Mouse (Mus musculus): ENCODE measurements around the gene Cachd1. TPM values are rescaled to one million over a fixed set of nuclear protein-coding genes. Genes with fewer than 3 reads are reported as not detected.
A peak's percentile ranks its signal among the peaks of the same experiment; 100 is the strongest.

The Cachd1 gene
- 41.8 and 43.1 TPM in 2 replicates for polyA plus RNA-seq (2012; rRNA removed)

GRCm38 (mm10) chr4:100776043-100776870, at the start of gene Cachd1:
TSS of gene Cachd1 (plus strand) at chr4:100776675.
- H3K4me1 ChIP-seq (ENCODE audit: control insufficient read depth, insufficient read depth, low read length): 0 out of 2 replicates have a peak, but pooled peaks cover 3% of the 10 kb centered on the region
- peak; percentile 76 for DNase-seq
- WGBS: 1% methylated on average over 48 of the region's 50 CpGs
- TF ChIP-seq CTCF (IDR thresholded peaks at IDR 0.05; ENCODE audit: insufficient read depth, low read length) (no peak), POLR2A (IDR thresholded peaks at IDR 0.05; ENCODE audit: borderline replicate concordance, extremely low read depth, low read depth, low read length) (peak; percentile 75; the same call in 1 of the 2 replicates)
- peak within 1 kb of the TSS; percentile 86 for H3K4me3 ChIP-seq (replicated peaks; ENCODE audit: extremely low read depth, low read depth, low read length)

- H3K4me3 ChIP-seq (replicated peaks; ENCODE audit: extremely low read depth, low read depth, low read length): no peak overlapping the region
- H3K4me1 ChIP-seq (ENCODE audit: control insufficient read depth, insufficient read depth, low read length): no peaks in the 10 kb centered on the region
- 76% methylated on average over 5 of the region's 5 CpGs for WGBS
- peak; percentile 10 for DNase-seq
- TF ChIP-seq CTCF (IDR thresholded peaks at IDR 0.05; ENCODE audit: insufficient read depth, low read length) (no peak), POLR2A (IDR thresholded peaks at IDR 0.05; ENCODE audit: borderline replicate concordance, extremely low read depth, low read depth, low read length) (no peak)
These were observed 47.5 kb upstream of the Cachd1 start for GRCm38 (mm10) chr4:100728896-100729479.

DNA sequence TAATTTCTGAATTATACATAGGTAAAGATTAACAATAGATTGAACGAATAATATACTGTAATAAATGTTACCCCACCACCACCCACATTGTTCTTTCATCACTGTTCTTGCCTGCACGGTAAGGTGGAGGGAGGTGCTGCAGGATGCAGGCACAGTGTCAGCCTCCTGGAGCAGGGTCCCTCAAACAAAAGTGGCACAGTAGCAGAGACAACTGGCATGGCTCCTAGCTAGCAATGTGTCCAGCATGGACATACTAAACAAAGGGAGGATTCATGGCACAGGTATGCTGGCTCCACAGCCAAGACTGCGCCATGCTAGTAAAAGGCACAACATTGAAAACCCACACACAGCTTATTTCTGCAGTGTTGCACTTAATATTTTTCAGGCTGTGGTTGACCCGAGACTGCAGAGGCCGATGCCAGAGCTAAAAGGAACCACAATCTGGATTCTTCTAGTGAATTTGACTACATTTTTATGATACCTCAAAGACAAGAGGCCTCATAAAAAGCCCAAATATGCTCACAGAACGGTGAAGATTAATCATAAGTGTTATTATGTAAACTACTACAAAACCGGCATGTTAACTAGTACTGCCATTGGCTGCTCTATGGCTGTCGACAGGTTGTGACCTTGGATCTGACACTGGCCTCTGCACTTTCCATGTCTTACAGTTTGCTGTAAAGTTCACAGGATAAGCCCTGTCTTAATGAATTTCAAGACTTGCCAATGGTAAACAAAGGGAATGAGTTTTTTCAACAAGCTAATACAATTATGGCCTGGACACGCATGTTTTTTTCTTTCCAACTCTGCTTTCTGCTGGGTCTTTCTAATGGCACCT, 41.2 kb upstream of the Cachd1 start:
- WGBS: 70% methylated on average over 9 of the region's 9 CpGs
- DNase-seq: no peak
- no peak for TF ChIP-seq CTCF (IDR thresholded peaks at IDR 0.05; ENCODE audit: insufficient read depth, low read length)
- TF ChIP-seq POLR2A (IDR thresholded peaks at IDR 0.05; ENCODE audit: borderline replicate concordance, extremely low read depth, low read depth, low read length): no peak
- H3K4me3 ChIP-seq (replicated peaks; ENCODE audit: extremely low read depth, low read depth, low read length): no peak overlapping the region
- no peaks in the 10 kb centered on the region for H3K4me1 ChIP-seq (ENCODE audit: control insufficient read depth, insufficient read depth, low read length)

DNA sequence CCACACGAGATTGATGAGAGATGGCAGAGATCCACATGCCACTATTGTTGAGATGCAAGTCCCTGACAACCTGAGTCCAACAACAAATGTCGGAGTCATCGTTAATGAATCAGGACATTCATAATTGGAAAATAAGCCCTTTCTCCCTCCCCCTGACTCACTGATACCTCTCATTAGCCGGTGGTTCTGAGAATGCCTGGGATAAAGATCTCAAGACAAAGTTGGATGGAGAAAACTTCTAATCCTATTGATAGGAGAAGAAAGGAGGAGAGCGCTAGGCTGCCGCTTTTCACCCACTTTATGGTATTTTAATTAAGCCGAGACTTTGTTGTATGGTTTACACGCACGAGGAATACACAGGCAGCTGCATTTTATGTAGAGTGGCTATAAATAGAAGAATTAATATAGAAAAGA, 40.5 kb upstream of the Cachd1 start:
- DNase-seq: no peak
- TF ChIP-seq CTCF (IDR thresholded peaks at IDR 0.05; ENCODE audit: insufficient read depth, low read length) (no peak), POLR2A (IDR thresholded peaks at IDR 0.05; ENCODE audit: borderline replicate concordance, extremely low read depth, low read depth, low read length) (no peak)
- WGBS: 86% methylated on average over 9 of the region's 9 CpGs
- H3K4me3 ChIP-seq (replicated peaks; ENCODE audit: extremely low read depth, low read depth, low read length): no peak overlapping the region
- no peaks in the 10 kb centered on the region for H3K4me1 ChIP-seq (ENCODE audit: control insufficient read depth, insufficient read depth, low read length)

GRCm38 (mm10) chr4:100743615-100744014, 32.9 kb upstream of the Cachd1 start:
- TF ChIP-seq CTCF (IDR thresholded peaks at IDR 0.05; ENCODE audit: insufficient read depth, low read length) (no peak), POLR2A (IDR thresholded peaks at IDR 0.05; ENCODE audit: borderline replicate concordance, extremely low read depth, low read depth, low read length) (no peak)
- Histone ChIP-seq H3K4me1 (ENCODE audit: control insufficient read depth, insufficient read depth, low read length) (no peaks in the 10 kb centered on the region), H3K4me3 (replicated peaks; ENCODE audit: extremely low read depth, low read depth, low read length) (no peak overlapping the region)
- 66% methylated on average over 8 of the region's 8 CpGs for WGBS
- DNase-seq: no peak

- DNase-seq: no peak
- no peak overlapping the region for H3K4me3 ChIP-seq (replicated peaks; ENCODE audit: extremely low read depth, low read depth, low read length)
- WGBS: 54% methylated on average over 2 of the region's 2 CpGs
- TF ChIP-seq POLR2A (IDR thresholded peaks at IDR 0.05; ENCODE audit: borderline replicate concordance, extremely low read depth, low read depth, low read length) (no peak), CTCF (IDR thresholded peaks at IDR 0.05; ENCODE audit: insufficient read depth, low read length) (no peak)
- H3K4me1 ChIP-seq (ENCODE audit: control insufficient read depth, insufficient read depth, low read length): no peaks in the 10 kb centered on the region
These were observed 24.2 kb upstream of the Cachd1 start for GRCm38 (mm10) chr4:100752278-100752677.

DNA sequence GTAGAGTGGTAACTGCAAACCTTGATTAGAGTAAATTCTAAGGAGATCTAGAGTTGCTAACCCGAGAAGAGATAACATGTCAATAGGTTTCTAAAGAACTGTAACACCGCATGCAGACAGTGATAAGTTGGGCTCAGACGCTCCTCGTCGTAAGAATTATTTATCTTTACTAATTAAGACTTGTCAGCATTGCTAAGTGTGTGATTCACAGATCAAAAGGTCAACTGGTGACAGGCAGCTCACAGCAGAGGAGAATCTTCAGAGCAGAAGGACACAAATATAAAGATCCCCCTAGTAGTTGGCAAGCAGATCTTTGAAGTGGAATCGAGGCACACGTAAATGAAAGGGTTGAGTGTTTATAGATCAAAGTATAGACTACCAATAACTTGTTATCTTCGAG, 20.8 kb upstream of the Cachd1 start:
- 52% methylated on average over 8 of the region's 8 CpGs for WGBS
- Histone ChIP-seq H3K4me3 (replicated peaks; ENCODE audit: extremely low read depth, low read depth, low read length) (no peak overlapping the region), H3K4me1 (ENCODE audit: control insufficient read depth, insufficient read depth, low read length) (no peaks in the 10 kb centered on the region)
- TF ChIP-seq CTCF (IDR thresholded peaks at IDR 0.05; ENCODE audit: insufficient read depth, low read length): no peak
- TF ChIP-seq POLR2A (IDR thresholded peaks at IDR 0.05; ENCODE audit: borderline replicate concordance, extremely low read depth, low read depth, low read length): no peak
- no peak for DNase-seq

GRCm38 (mm10) chr4:100756499-100756898, 20.0 kb upstream of the Cachd1 start:
- Histone ChIP-seq H3K4me3 (replicated peaks; ENCODE audit: extremely low read depth, low read depth, low read length) (no peak overlapping the region), H3K4me1 (ENCODE audit: control insufficient read depth, insufficient read depth, low read length) (no peaks in the 10 kb centered on the region)
- TF ChIP-seq CTCF (IDR thresholded peaks at IDR 0.05; ENCODE audit: insufficient read depth, low read length): no peak
- TF ChIP-seq POLR2A (IDR thresholded peaks at IDR 0.05; ENCODE audit: borderline replicate concordance, extremely low read depth, low read depth, low read length): no peak
- no peak for DNase-seq

DNA sequence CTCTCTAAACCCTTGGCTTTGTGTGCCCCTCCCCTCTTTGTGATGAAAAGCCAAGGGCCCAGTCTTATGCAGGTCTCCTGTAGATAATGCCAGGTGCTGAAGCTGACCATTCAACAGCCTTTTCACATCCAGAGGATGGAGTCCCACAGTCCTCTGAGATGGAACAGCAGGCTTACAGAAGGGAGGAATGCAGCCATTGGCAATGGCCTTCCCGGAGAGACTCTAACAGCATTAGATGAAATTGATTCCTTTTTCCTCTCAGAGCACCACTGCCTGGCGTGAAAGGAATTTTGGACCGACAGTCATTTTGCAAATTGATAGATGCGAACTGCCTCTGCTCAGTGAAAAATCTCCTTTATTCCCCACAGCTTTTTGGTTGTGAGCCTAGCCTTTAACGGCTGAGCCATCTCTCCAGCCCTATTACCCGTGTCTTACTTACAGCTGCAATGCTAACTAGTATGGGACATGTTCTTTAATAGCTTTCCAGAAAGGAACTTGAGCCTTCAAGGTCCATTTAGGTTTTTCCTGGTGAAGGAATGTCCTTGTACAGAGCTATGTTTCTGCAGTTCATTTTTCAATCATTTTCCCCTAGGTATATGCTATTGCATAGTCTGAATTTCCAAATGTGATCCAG, 18.1 kb upstream of the Cachd1 start:
- 86% methylated on average over 6 of the region's 6 CpGs for WGBS
- Histone ChIP-seq H3K4me3 (replicated peaks; ENCODE audit: extremely low read depth, low read depth, low read length) (no peak overlapping the region), H3K4me1 (ENCODE audit: control insufficient read depth, insufficient read depth, low read length) (no peaks in the 10 kb centered on the region)
- DNase-seq: no peak
- TF ChIP-seq CTCF (IDR thresholded peaks at IDR 0.05; ENCODE audit: insufficient read depth, low read length) (no peak), POLR2A (IDR thresholded peaks at IDR 0.05; ENCODE audit: borderline replicate concordance, extremely low read depth, low read depth, low read length) (no peak)

Data from lung, adult 2 months (tissue).